Mouse (Mus musculus) MEL (cell line): Measurements from ENCODE around the gene Lap3. TPM values are rescaled to one million over a fixed set of nuclear protein-coding genes. Genes with fewer than 3 reads are reported as not detected.
A peak's percentile ranks its signal among the peaks of the same experiment; 100 is the strongest.

Experiments used
- DNase-seq: peaks from one replicate; pipeline ENCODE4 v3.0.0; 2011; ENCODE audit warnings: low read depth, low spot score
- H3K27ac ChIP-seq: 2 replicates; pipeline ENCODE4 v1.5.1; 2012; ENCODE audit warnings: low read depth, mild to moderate bottlenecking, control low read depth, low read length, moderate library complexity; ENCODE audit not compliant: control insufficient read depth
- H3K27me3 ChIP-seq, 2 experiments: fragments of 150-350 bp in 1 of 2; sonication (generic) in 1 of 2; 2 replicates each; pipeline ENCODE4 v1.6.1; 2012; ENCODE audit warnings: low read length in 2 of 2, mild to moderate bottlenecking in 2 of 2, improper control_type of control experiment in 1 of 2, moderate library complexity in 1 of 2; ENCODE audit not compliant: insufficient read depth in 2 of 2, control insufficient read depth in 1 of 2
- H3K36me3 ChIP-seq, 2 experiments: 2 replicates each; pipeline ENCODE4 v1.6.1; 2012 to 2014; ENCODE audit warnings: low read length in 2 of 2, improper control_type of control experiment in 1 of 2, inconsistent platforms in 1 of 2, mild to moderate bottlenecking in 1 of 2; ENCODE audit not compliant: insufficient read depth in 2 of 2, control insufficient read depth in 1 of 2
- H3K4me1 ChIP-seq, 2 experiments: fragments of 150-350 bp in 1 of 2; sonication (generic) in 1 of 2; 2 replicates each; pipeline ENCODE4 v1.6.1; 2012; ENCODE audit warnings: low read length in 2 of 2, improper control_type of control experiment in 1 of 2, mild to moderate bottlenecking in 1 of 2; ENCODE audit not compliant: insufficient read depth in 2 of 2, control insufficient read depth in 1 of 2
- H3K4me3 ChIP-seq, 2 experiments: fragments of 150-350 bp in 1 of 2; sonication (generic) in 1 of 2; 2 replicates each; pipeline ENCODE4 v1.5.1; 2012; ENCODE audit warnings: low read depth in 2 of 2, low read length in 2 of 2, mild to moderate bottlenecking in 2 of 2, moderate library complexity in 2 of 2, control low read depth in 1 of 2, improper control_type of control experiment in 1 of 2; ENCODE audit not compliant: control insufficient read depth in 1 of 2, insufficient read depth in 1 of 2
- H3K79me2 ChIP-seq: 2 replicates; pipeline ENCODE4 v1.6.1; 2012; ENCODE audit warnings: mild to moderate bottlenecking, low read length, moderate library complexity; ENCODE audit not compliant: control insufficient read depth, poor library complexity, insufficient read depth
- H3K9ac ChIP-seq: 2 replicates; pipeline ENCODE4 v1.6.1; 2012; ENCODE audit warnings: low read depth, mild to moderate bottlenecking, control low read depth, low read length, moderate library complexity; ENCODE audit not compliant: control insufficient read depth, poor library complexity, severe bottlenecking
- H3K9me3 ChIP-seq: fragments of 150-350 bp; sonication (generic); replicated peaks from 2 replicates; pipeline ENCODE4 v1.6.1; 2012; ENCODE audit warnings: mild to moderate bottlenecking, low read length, improper control_type of control experiment, moderate library complexity; ENCODE audit not compliant: insufficient read depth
- BHLHE40 ChIP-seq: IDR thresholded peaks from 2 replicates; pipeline ENCODE4 v1.6.1; 2012; ENCODE audit warnings: low read depth, mild to moderate bottlenecking, inconsistent platforms, low read length, improper control_type of control experiment, borderline replicate concordance
- CHD1 ChIP-seq: IDR thresholded peaks from 2 replicates; pipeline ENCODE4 v1.6.1; 2012; ENCODE audit warnings: low read depth, mild to moderate bottlenecking, inconsistent platforms, low read length, improper control_type of control experiment
- E2F4 ChIP-seq: IDR thresholded peaks from 2 replicates; pipeline ENCODE4 v1.6.1; 2011; ENCODE audit warnings: low read depth, low read length, improper control_type of control experiment, borderline replicate concordance
- ELF1 ChIP-seq: IDR thresholded peaks from 2 replicates; pipeline ENCODE4 v1.6.1; 2014; ENCODE audit warnings: low read depth, mild to moderate bottlenecking, inconsistent platforms, low read length, improper control_type of control experiment, moderate library complexity
- ETS1 ChIP-seq: IDR thresholded peaks from 2 replicates; pipeline ENCODE4 v1.6.1; 2012; ENCODE audit warnings: low read depth, mild to moderate bottlenecking, inconsistent platforms, low read length, improper control_type of control experiment, moderate library complexity
- HCFC1 ChIP-seq: IDR thresholded peaks from 2 replicates; pipeline ENCODE4 v1.6.1; 2012; ENCODE audit warnings: low read depth, mild to moderate bottlenecking, inconsistent platforms, low read length, improper control_type of control experiment, moderate library complexity
- JUND ChIP-seq: IDR thresholded peaks from 2 replicates; pipeline ENCODE4 v1.6.1; 2011; ENCODE audit warnings: low read depth, mild to moderate bottlenecking, improper control_type of control experiment, low read length
- KAT2A ChIP-seq: conservative IDR thresholded peaks from 2 replicates; pipeline ENCODE4 v1.6.1; 2012; ENCODE audit warnings: low read depth, low read length, improper control_type of control experiment, inconsistent platforms
- MAFK ChIP-seq: IDR thresholded peaks from 2 replicates; pipeline ENCODE4 v1.6.1; 2011; ENCODE audit warnings: low read depth, mild to moderate bottlenecking, low read length, improper control_type of control experiment, borderline replicate concordance
- MAX ChIP-seq: IDR thresholded peaks from 2 replicates; pipeline ENCODE4 v1.6.1; 2011; ENCODE audit warnings: low read length, improper control_type of control experiment
- MAZ ChIP-seq: IDR thresholded peaks from 2 replicates; pipeline ENCODE4 v1.6.1; 2012; ENCODE audit warnings: low read depth, mild to moderate bottlenecking, inconsistent platforms, low read length, improper control_type of control experiment
- MEF2A ChIP-seq: IDR thresholded peaks from 2 replicates; pipeline ENCODE4 v1.6.1; 2014; ENCODE audit warnings: low read depth, mild to moderate bottlenecking, inconsistent platforms, low read length, improper control_type of control experiment; ENCODE audit not compliant: poor library complexity, insufficient replicate concordance, severe bottlenecking; ENCODE audit errors: extremely low read depth
- MXI1 ChIP-seq: IDR thresholded peaks from 2 replicates; pipeline ENCODE4 v1.6.1; 2011; ENCODE audit warnings: mild to moderate bottlenecking, low read depth, low read length, improper control_type of control experiment
- MYB ChIP-seq: IDR thresholded peaks from 2 replicates; pipeline ENCODE4 v1.6.1; 2011; ENCODE audit warnings: mild to moderate bottlenecking, low read depth, low read length, improper control_type of control experiment
- MYC ChIP-seq: IDR thresholded peaks from 2 replicates; pipeline ENCODE4 v1.6.1; 2011; ENCODE audit warnings: low read depth, mild to moderate bottlenecking, low read length, improper control_type of control experiment, moderate library complexity
- NELFE ChIP-seq: IDR thresholded peaks from 2 replicates; pipeline ENCODE4 v1.6.1; 2011; ENCODE audit warnings: low read depth, low read length, improper control_type of control experiment
- POLR2A ChIP-seq, 2 experiments: IDR thresholded peaks; 2 replicates each; pipeline ENCODE4 v1.6.1; 2011 to 2012; ENCODE audit warnings: low read length in 2 of 2, mild to moderate bottlenecking in 2 of 2, control low read depth in 1 of 2, improper control_type of control experiment in 1 of 2, low read depth in 1 of 2, moderate library complexity in 1 of 2; ENCODE audit not compliant: control insufficient read depth in 1 of 2, insufficient read depth in 1 of 2, poor library complexity in 1 of 2
- POLR2AphosphoS2 ChIP-seq: IDR thresholded peaks from 2 replicates; pipeline ENCODE4 v1.6.1; 2011; ENCODE audit warnings: low read length, improper control_type of control experiment
- POLR2AphosphoS5 ChIP-seq: IDR thresholded peaks from 2 replicates; pipeline ENCODE4 v1.6.1; 2012; ENCODE audit warnings: low read depth, borderline replicate concordance, mild to moderate bottlenecking, inconsistent platforms, low read length, moderate library complexity, mixed read lengths
- RAD21 ChIP-seq: IDR thresholded peaks from 2 replicates; pipeline ENCODE4 v1.6.1; 2011; ENCODE audit warnings: mild to moderate bottlenecking, low read depth, low read length, improper control_type of control experiment
- RCOR1 ChIP-seq: IDR thresholded peaks from 2 replicates; pipeline ENCODE4 v1.6.1; 2012; ENCODE audit warnings: low read depth, mild to moderate bottlenecking, inconsistent platforms, low read length, improper control_type of control experiment
- SIN3A ChIP-seq: IDR thresholded peaks from 2 replicates; pipeline ENCODE4 v1.6.1; 2012; ENCODE audit warnings: low read length, improper control_type of control experiment, inconsistent platforms
- SMC3 ChIP-seq: IDR thresholded peaks from 2 replicates; pipeline ENCODE4 v1.6.1; 2011; ENCODE audit warnings: low read depth, low read length, improper control_type of control experiment
- TBP ChIP-seq: IDR thresholded peaks from 2 replicates; pipeline ENCODE4 v1.8.0; 2011; ENCODE audit warnings: low read depth, low read length, improper control_type of control experiment
- TCF12 ChIP-seq: IDR thresholded peaks from 2 replicates; pipeline ENCODE4 v1.6.1; 2014; ENCODE audit warnings: low read depth, mild to moderate bottlenecking, inconsistent platforms, low read length, improper control_type of control experiment, moderate library complexity
- USF1 ChIP-seq: IDR thresholded peaks from 2 replicates; pipeline ENCODE4 v1.6.1; 2014; ENCODE audit warnings: low read depth, mild to moderate bottlenecking, inconsistent platforms, low read length, improper control_type of control experiment, moderate library complexity
- USF2 ChIP-seq, 2 experiments: IDR thresholded peaks; 2 replicates each; pipeline ENCODE4 v1.6.1; 2011 to 2012; ENCODE audit warnings: improper control_type of control experiment in 2 of 2, low read length in 2 of 2, borderline replicate concordance in 1 of 2, inconsistent platforms in 1 of 2, low read depth in 1 of 2, mild to moderate bottlenecking in 1 of 2; ENCODE audit not compliant: insufficient read depth in 1 of 2
- ZC3H11A ChIP-seq: IDR thresholded peaks from 2 replicates; pipeline ENCODE4 v1.6.1; 2012; ENCODE audit warnings: low read depth, mild to moderate bottlenecking, inconsistent platforms, low read length, improper control_type of control experiment
- ZKSCAN1 ChIP-seq: IDR thresholded peaks from 2 replicates; pipeline ENCODE4 v1.6.1; 2012; ENCODE audit warnings: low read depth, mild to moderate bottlenecking, inconsistent platforms, low read length, improper control_type of control experiment, moderate library complexity
- ZMIZ1 ChIP-seq: IDR thresholded peaks from 2 replicates; pipeline ENCODE4 v1.6.1; 2012; ENCODE audit warnings: low read depth, mild to moderate bottlenecking, inconsistent platforms, low read length, improper control_type of control experiment, moderate library complexity
- polyA plus RNA-seq, 2 experiments: library from polyadenylated mRNA; stranded (reverse) in 1 of 2; unstranded in 1 of 2; fragments of >175 nt in 1 of 2; fragments of >200 nt in 1 of 2; gene quantifications; 2 replicates each; pipeline versions ENCODE4 v1.2.1 to v1.2.4; 2012; ENCODE audit warnings: low replicate concordance in 2 of 2, low read depth in 1 of 2; ENCODE audit not compliant: insufficient read length in 2 of 2, insufficient read depth in 1 of 2, missing spikeins in 1 of 2
- total RNA-seq: library from RNA; depleted of rRNA; stranded (reverse); fragments of 300-350 nt; gene quantifications from 2 replicates; pipeline ENCODE4 v1.2.3, GENCODE M21; 2012

Gene Lap3
- total and polyA plus RNA-seq, 3 experiments, result 172 to 213 (median 205) TPM

DNA sequence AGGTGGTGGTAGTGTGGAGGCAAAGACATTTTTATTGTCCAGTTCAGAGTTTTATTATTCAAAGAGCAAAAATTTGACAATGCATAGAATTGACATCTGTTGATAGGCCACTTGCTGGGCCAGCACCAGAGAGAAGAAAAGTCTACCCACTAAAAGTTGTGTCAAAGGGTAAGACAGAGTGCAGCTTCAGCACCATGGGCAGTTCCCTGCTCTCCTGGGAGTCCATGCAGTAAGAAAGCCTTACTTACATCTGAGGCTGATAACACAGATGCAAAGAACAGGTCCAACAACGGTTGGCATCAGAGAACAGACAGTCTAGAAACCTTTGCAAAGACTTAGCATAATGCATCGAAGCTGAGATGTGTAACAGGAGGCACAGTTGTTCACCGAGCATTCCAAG, 36.5 kb downstream of the Lap3 start:
- Histone ChIP-seq H3K36me3 (peaks cover 0 to 7% of the 10 kb centered on the region in 2 experiments; a peak in 1 of 4 replicates), H3K27ac (no peak overlapping the region), H3K4me3 (no peak overlapping the region), H3K79me2 (no peaks in the 10 kb centered on the region), H3K4me1 (no peaks in the 10 kb centered on the region), H3K9me3 (no peaks in the 10 kb centered on the region), H3K9ac (no peak overlapping the region), H3K27me3 (no peaks in the 10 kb centered on the region)
- TF ChIP-seq HCFC1, result no peak
- peak; percentile 80 for TF ChIP-seq SIN3A
- TF ChIP-seq MXI1, result peak; percentile 80; the same call in 1 of the 2 replicates
- DNase-seq, result peak; percentile 86

- DNase-seq, result peak; percentile 53
- no peak overlapping the region for H3K4me3 ChIP-seq
- TF ChIP-seq USF2 (IDR thresholded peaks at IDR 0.05; ENCODE audit: borderline replicate concordance in 1 of 2, insufficient read depth in 1 of 2, low read depth in 1 of 2, low read length in 2 of 2) (no peak), ZMIZ1 (no peak), BHLHE40 (no peak), RCOR1 (no peak), ELF1 (no peak), TBP (no peak), TCF12 (no peak), MYC (0 out of 2 replicates have a peak, but pooled peaks have one; percentile 18), POLR2AphosphoS2 (no peak), MYB (no peak), MXI1 (no peak), E2F4 (no peak), SIN3A (no peak), SMC3 (peak; percentile 88), MEF2A (no peak), NELFE (no peak), POLR2AphosphoS5 (no peak), HCFC1 (no peak), RAD21 (peak; percentile 68), MAX (no peak), ETS1 (no peak), POLR2A (IDR thresholded peaks at IDR 0.05; ENCODE audit: control insufficient read depth in 1 of 2, insufficient read depth in 1 of 2, low read depth in 1 of 2, low read length in 2 of 2, poor library complexity in 1 of 2) (no peak), MAFK (no peak), MAZ (no peak), USF1 (no peak), ZC3H11A (peak; percentile 60), ZKSCAN1 (no peak), CHD1 (no peak), JUND (no peak), KAT2A (no peak)
Observed at GRCm38 (mm10) chr5:45534319-45535098, 41.3 kb downstream of the Lap3 start.

More at GRCm38 (mm10) chr5:45534319-45535098, 41.3 kb downstream of the Lap3 start:
- Histone ChIP-seq H3K27ac (no peak overlapping the region), H3K4me1 (no peaks in the 10 kb centered on the region), H3K9me3 (no peaks in the 10 kb centered on the region), H3K27me3 (peaks cover 0 to 2% of the 10 kb centered on the region in 2 experiments; a peak in 2 of 4 replicates), H3K79me2 (no peaks in the 10 kb centered on the region), H3K9ac (no peak overlapping the region), H3K36me3 (no peaks in the 10 kb centered on the region)
